Mouse (Mus musculus) hindbrain, embryonic 10.5 days (tissue): ENCODE measurements around the gene Gm21954. TPM values are rescaled to one million over a fixed set of nuclear protein-coding genes. Genes with fewer than 3 reads are reported as not detected.

Experiments used
- DNase-seq: peaks from one replicate; pipeline ENCODE4 v3.0.0-alpha.2; 2017; ENCODE audit warnings: low spot score
- H3K27ac ChIP-seq: fragments of 300-500 bp; sonication (generic); 2 replicates; pipeline ENCODE4 v1.5.1; 2016; ENCODE audit warnings: mild to moderate bottlenecking, moderate library complexity
- H3K27me3 ChIP-seq: fragments of 300-500 bp; sonication (generic); 2 replicates; pipeline ENCODE4 v1.6.1; 2016; ENCODE audit warnings: mild to moderate bottlenecking; ENCODE audit not compliant: poor library complexity, insufficient read depth, severe bottlenecking
- H3K36me3 ChIP-seq: fragments of 300-500 bp; sonication (generic); 2 replicates; pipeline ENCODE4 v1.6.1; 2016; ENCODE audit warnings: mild to moderate bottlenecking, moderate library complexity
- H3K4me1 ChIP-seq: fragments of 300-500 bp; sonication (generic); replicated peaks from 2 replicates; pipeline ENCODE4 v1.6.1; 2016; ENCODE audit warnings: mild to moderate bottlenecking
- H3K4me3 ChIP-seq: fragments of 300-500 bp; sonication (generic); 2 replicates; pipeline ENCODE4 v1.5.1; 2016; ENCODE audit warnings: mild to moderate bottlenecking, moderate library complexity
- H3K9me3 ChIP-seq: fragments of 300-500 bp; sonication (generic); 2 replicates; pipeline ENCODE4 v1.6.1; 2016; ENCODE audit warnings: mild to moderate bottlenecking, moderate library complexity
- WGBS: fragments of 180-500 bp; shearing (Covaris S2); methylation state at CpG from one replicate; pipeline ENCODE4 v1.1.7; 2016; 5-methylcytosine and 5-hydroxymethylcytosine counted together
- polyA plus RNA-seq: library from polyadenylated mRNA; unstranded; fragments of >200 nt; fragmentation: Nextera tagmentation; extraction: Ambion mirVana; gene quantifications from 2 replicates; pipeline ENCODE4 v1.2.1, GENCODE M21; 2016

Gene Gm21954
- not detected in 2 replicates for polyA plus RNA-seq

DNA sequence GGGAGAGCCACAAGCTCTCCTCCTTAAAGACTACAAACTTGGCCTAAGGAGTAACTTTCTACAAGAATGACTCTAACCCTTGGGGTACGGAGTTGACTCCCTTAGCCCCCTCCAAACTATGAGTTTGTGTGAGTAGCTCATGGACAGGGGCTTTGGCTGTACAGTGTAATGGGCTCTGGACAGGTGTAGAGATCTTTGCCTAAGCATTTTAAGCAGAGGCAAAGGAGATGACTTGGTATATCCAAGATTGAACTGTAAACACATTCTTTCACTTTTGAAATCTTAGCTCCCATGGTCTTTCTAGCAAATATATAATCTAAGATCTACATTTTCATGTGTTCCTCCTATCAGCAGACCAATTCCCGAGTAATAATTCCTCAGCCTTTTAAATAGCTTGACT, at the start of gene Gm21954:
Gene Gm21954 (minus strand): TSS at position 101 of the 400 bp plus-strand sequence.
- Histone ChIP-seq H3K27ac (no peak within 1 kb of the TSS), H3K9me3 (no peaks in the 10 kb centered on the region), H3K27me3 (no peaks in the 10 kb centered on the region), H3K4me1 (no peaks in the 10 kb centered on the region; the same call in 1 of the 2 replicates), H3K36me3 (no peaks in the 10 kb centered on the region), H3K4me3 (no peak within 1 kb of the TSS)
- no peak for DNase-seq
- WGBS: 91% methylated on average over 2 of the region's 2 CpGs

DNA sequence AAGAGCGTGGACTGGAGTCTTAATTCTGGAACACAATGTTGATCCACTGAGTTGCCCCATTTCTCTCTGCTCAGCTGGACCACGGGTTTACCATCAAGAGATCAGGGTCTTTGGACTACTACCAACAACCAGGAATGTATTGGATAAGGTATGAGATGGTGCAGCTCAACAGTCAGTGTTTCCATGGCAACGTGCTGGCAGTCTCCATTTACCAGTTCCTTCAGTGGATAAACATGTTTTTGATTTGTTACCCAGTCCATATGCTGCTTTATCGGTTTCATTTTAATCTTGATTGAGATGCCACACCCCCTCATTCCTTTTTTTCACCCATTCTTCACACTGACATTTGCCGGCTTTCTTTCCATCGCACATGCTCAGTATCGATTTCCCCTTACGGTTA, 49.8 kb upstream of the Gm21954 start:
- WGBS: 88% methylated on average over 8 of the region's 8 CpGs
- H3K27ac ChIP-seq: no peak overlapping the region
- no peaks in the 10 kb centered on the region for H3K27me3 ChIP-seq
- H3K36me3 ChIP-seq: no peaks in the 10 kb centered on the region
- no peak for DNase-seq
- no peak overlapping the region for H3K4me3 ChIP-seq
- peaks cover 57% of the 10 kb centered on the region for H3K4me1 ChIP-seq
- H3K9me3 ChIP-seq: no peaks in the 10 kb centered on the region

DNA sequence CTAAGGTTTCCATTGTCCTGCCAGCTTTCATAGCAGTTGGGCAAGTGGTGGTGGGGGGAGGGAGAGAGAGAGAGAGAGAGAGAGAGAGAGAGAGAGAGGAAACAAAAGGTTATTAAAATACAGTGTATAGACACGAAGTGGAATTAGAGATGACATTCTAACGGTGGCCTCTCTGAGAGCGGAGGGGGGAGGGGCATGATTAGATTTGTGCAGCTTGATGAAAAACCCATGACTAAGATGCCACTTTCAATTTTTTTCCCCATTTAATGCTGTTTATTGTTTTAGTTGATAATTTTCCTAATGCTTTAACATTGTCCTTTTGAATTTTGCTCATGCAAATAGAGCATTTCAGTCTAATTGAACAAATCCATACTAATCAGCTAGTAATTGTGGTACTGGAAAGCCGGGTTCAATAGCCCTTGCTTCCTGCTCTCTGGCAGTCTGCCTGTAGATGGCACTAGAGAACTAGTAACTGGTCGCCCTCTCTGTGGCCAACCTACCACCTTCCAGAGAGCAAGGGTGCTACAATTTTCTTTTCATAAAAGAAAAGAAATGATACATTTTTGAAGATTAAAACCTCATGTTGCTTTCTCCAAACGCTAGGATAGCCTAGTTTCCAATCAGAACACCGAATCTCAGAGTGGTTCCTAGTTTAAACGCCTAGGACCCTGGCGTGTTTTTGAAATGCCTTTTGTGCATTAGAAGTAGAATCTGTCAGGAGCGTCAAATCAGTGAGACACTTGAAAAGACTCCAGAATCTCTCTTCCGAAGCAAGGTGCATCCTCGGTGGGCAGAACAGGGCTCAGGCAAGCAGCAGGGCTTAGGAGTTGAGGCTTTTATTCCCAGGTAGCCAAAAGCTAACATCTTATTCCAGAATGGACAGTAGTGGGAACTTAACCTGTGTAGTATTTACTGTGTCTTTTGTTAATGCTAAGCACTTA, 48.5 kb upstream of the Gm21954 start:
- H3K27ac ChIP-seq: peak overlapping the region; percentile 66; the same call in 1 of the 2 replicates
- no peaks in the 10 kb centered on the region for H3K9me3 ChIP-seq
- 27% methylated on average over 12 of the region's 12 CpGs for WGBS
- H3K27me3 ChIP-seq: no peaks in the 10 kb centered on the region
- no peaks in the 10 kb centered on the region for H3K36me3 ChIP-seq
- peak; percentile 71 for DNase-seq
- no peak overlapping the region for H3K4me3 ChIP-seq
- H3K4me1 ChIP-seq: peaks cover 66% of the 10 kb centered on the region

DNA sequence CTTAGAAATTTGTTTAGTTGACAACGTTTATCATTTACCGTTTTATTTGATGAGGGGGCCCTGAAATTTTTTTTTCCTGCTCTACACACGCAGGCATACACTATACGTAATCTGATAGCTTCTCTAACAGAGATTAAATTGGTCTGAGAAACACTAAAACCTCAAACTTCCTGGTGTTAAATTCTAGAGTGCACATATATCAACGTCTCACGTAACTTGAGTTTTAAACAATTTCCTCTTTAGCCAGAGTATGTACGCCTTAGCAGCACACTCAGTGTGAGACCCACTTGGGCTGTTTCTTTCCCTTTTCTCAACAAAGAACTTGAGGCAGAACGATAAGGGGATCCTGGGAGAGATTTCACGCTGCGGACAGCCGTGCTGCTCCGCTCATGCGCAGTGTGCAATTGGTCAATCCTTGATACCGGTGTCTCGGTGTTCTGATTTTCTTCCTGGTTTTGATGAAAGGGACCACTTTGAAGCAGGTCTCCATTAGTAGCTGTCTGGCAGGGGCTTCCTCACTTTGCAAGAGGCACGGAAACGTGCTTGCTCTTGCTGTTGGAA, 45.5 kb upstream of the Gm21954 start:
- H3K27me3 ChIP-seq: no peaks in the 10 kb centered on the region
- no peak overlapping the region for H3K4me3 ChIP-seq
- DNase-seq: no peak
- H3K9me3 ChIP-seq: no peaks in the 10 kb centered on the region
- peak overlapping the region; percentile 35; the same call in 1 of the 2 replicates for H3K27ac ChIP-seq
- 76% methylated on average over 17 of the region's 17 CpGs for WGBS
- peaks cover 41% of the 10 kb centered on the region for H3K4me1 ChIP-seq
- H3K36me3 ChIP-seq: peaks cover 8% of the 10 kb centered on the region; the same call in 1 of the 2 replicates

DNA sequence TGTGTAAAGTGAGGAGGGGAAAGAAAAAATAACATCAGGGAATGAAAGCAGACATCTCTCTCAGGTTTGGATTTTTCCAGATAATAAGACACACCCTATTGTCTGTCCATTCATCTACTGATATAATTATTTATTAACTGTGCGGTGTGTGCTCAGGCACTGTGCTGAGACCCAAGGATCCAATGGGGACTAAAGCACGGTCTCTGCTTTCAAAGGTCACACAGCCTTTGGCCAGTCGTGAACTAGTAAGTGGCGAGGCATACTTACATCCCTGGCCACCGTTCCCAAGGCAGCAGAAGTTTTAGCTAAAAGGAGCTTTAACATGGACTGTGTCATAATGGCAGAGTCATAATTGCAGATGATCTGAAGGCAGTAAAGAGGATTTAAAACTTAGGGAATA, 44.0 kb upstream of the Gm21954 start:
- Histone ChIP-seq H3K36me3 (peaks cover 8% of the 10 kb centered on the region; the same call in 1 of the 2 replicates), H3K4me3 (no peak overlapping the region), H3K27me3 (no peaks in the 10 kb centered on the region), H3K9me3 (no peaks in the 10 kb centered on the region), H3K27ac (no peak overlapping the region), H3K4me1 (peaks cover 35% of the 10 kb centered on the region)
- DNase-seq: no peak
- 61% methylated on average over 5 of the region's 5 CpGs for WGBS

DNA sequence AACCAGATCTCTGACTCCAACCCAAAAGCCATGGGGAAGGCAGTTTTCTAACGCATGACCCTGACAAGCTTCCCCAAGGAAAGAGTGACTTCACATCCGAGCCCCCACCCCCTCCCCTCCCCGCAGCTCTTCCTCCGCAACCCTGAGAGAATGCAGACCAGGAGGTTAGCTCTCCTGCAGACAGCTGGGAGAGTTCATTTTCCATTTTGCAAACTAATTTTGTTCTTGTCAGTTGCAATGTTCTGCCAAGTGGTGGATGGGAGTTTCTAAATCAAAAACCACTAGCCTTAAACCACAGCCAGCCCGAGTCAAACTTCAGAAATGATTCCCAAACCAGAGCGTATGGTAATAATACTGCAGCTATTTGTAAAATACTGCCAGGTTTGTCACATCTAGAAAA, 39.6 kb upstream of the Gm21954 start:
- 79% methylated on average over 6 of the region's 6 CpGs for WGBS
- Histone ChIP-seq H3K4me3 (no peak overlapping the region), H3K4me1 (peaks cover 11% of the 10 kb centered on the region), H3K36me3 (peaks cover 20% of the 10 kb centered on the region), H3K27ac (no peak overlapping the region), H3K9me3 (no peaks in the 10 kb centered on the region), H3K27me3 (no peaks in the 10 kb centered on the region)
- no peak for DNase-seq

DNA sequence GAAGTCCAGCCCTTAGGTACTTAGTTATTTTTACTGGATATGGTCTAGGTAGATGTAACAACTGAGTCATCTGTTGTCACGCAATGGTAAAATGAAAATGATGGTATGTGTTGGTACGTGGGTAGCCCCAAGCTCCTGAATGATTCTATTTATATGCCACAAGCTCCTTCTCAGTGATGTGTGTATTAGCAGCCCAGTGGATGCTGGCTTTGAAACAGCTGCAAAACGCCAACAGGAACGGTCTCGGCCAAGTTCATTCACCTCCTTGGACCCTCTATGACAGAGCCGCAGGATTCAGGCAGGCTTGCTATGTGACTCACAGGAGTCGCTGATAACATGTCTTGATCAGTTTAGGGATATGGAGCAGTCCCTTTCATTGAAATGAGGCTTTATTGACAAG, 38.2 kb upstream of the Gm21954 start:
- Histone ChIP-seq H3K27ac (no peak overlapping the region), H3K4me1 (no peaks in the 10 kb centered on the region), H3K4me3 (no peak overlapping the region), H3K36me3 (peaks cover 25% of the 10 kb centered on the region), H3K9me3 (no peaks in the 10 kb centered on the region), H3K27me3 (no peaks in the 10 kb centered on the region)
- 91% methylated on average over 7 of the region's 7 CpGs for WGBS
- DNase-seq: no peak

DNA sequence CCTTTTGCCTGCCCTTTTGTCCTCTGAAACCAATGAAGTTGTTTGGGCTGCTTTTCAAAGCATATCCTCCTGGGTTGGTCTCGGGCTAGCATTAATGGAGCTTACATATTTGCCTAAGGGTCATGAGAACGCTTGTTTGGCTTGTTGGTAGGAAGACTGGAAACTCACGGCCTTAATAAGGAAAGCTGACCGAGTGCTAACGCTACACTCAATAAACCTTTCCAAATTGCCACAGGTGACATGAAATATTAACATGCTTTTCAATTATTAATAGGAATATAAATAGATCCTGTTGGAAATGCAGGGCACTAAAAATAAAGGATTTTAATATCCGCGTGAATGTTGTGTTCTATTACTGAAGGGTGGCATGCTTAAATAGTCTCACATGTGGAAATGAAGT, 27.3 kb upstream of the Gm21954 start:
- H3K9me3 ChIP-seq: no peaks in the 10 kb centered on the region
- no peaks in the 10 kb centered on the region for H3K27me3 ChIP-seq
- no peak overlapping the region for H3K4me3 ChIP-seq
- no peak for DNase-seq
- no peak overlapping the region for H3K27ac ChIP-seq
- peaks cover 13% of the 10 kb centered on the region for H3K4me1 ChIP-seq
- WGBS: 92% methylated on average over 7 of the region's 7 CpGs
- peaks cover 11% of the 10 kb centered on the region; the same call in 1 of the 2 replicates for H3K36me3 ChIP-seq

DNA sequence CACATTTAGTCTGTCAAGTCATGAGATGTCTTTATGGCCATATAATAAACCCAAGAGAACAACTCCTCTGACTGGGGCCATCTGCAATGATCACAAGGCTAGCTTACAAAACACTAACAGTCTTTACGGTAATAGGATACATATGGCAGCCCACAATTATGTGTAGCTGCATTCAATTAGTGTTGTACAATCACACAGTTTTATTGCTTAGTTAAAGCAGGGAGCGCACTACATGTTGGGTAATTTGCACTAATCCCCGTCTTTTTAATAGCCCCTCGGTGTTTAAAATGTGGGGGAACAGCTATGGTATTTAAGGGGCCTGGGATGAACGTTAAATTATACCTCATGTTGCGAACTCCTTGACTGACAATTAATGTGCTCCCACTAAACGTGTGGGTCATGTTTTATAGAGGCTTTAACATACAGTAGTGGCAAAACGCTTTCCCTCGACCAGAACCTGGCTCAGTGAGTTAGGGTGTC, 24.5 kb upstream of the Gm21954 start:
- WGBS: 80% methylated on average over 9 of the region's 9 CpGs
- H3K4me3 ChIP-seq: no peak overlapping the region
- H3K4me1 ChIP-seq: peaks cover 18% of the 10 kb centered on the region
- H3K9me3 ChIP-seq: no peaks in the 10 kb centered on the region
- H3K27me3 ChIP-seq: no peaks in the 10 kb centered on the region
- peaks cover 5% of the 10 kb centered on the region; the same call in 1 of the 2 replicates for H3K36me3 ChIP-seq
- no peak overlapping the region for H3K27ac ChIP-seq
- no peak for DNase-seq

DNA sequence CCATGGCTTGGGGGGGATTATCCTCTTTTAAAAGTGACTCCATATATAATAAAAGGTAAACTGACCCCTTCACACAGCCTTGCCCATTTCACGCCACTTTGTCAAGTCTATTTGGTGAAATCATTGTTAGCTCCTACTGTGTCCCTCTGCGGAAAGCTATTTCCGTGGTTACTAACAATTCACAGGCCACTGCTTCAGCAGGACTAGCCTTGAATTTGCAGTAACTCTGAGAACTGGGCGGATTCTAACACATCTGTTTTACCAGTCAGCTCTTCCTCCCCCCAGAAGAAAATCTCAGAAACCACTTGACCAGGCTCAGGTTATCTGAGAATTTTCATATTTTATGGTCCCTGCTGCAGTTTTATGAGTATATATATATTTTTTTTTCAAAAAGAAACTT, 23.9 kb upstream of the Gm21954 start:
- no peak for DNase-seq

DNA sequence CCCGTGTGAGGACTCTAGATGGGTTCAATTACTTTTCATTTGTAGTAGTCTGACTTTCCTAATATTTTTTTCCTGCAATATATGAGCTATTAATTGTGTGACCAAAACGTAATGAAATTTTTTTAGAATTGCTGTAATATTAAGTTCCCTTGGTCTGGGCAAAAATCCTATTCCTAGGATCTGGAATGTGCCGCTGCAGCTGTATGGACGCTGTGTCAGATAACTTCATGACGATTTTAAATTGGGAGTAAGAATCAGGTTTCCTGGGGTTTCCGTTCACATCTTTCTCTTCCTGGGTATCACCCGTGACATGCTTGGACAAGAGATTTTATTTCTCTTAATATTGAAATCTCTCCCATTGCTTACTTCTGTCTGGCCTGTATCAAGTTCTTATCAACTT, 23.2 kb upstream of the Gm21954 start:
- 87% methylated on average over 7 of the region's 7 CpGs for WGBS
- Histone ChIP-seq H3K27ac (no peak overlapping the region), H3K9me3 (no peaks in the 10 kb centered on the region), H3K4me3 (no peak overlapping the region), H3K27me3 (no peaks in the 10 kb centered on the region), H3K4me1 (peaks cover 18% of the 10 kb centered on the region), H3K36me3 (peaks cover 6% of the 10 kb centered on the region; the same call in 1 of the 2 replicates)
- no peak for DNase-seq

More for the DNA sequence above, 23.9 kb upstream of the Gm21954 start:
- Histone ChIP-seq H3K27ac (no peak overlapping the region), H3K36me3 (peaks cover 5% of the 10 kb centered on the region; the same call in 1 of the 2 replicates), H3K4me3 (no peak overlapping the region), H3K27me3 (no peaks in the 10 kb centered on the region), H3K9me3 (no peaks in the 10 kb centered on the region), H3K4me1 (peaks cover 18% of the 10 kb centered on the region)
- WGBS: 26% methylated on average over 4 of the region's 4 CpGs

DNA sequence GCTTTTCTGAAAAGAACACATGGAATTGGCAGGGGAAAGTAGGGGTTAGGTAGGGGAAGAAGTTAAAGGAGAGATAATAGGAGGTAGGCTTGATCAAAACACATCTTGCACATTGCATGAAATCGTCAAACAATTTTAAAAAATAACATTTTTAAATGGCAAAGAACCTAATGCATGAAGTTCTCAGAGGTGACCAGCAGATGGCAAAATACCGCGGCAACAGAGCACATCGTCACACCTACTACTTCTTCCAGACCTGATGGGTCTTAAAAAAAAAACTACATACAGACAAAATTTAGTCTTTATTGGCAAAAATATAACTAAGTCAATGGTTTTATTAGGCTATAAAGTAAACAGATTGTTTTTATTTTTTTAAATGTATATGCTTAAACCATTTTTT, 22.3 kb upstream of the Gm21954 start:
- 55% methylated on average over 4 of the region's 4 CpGs for WGBS

DNA sequence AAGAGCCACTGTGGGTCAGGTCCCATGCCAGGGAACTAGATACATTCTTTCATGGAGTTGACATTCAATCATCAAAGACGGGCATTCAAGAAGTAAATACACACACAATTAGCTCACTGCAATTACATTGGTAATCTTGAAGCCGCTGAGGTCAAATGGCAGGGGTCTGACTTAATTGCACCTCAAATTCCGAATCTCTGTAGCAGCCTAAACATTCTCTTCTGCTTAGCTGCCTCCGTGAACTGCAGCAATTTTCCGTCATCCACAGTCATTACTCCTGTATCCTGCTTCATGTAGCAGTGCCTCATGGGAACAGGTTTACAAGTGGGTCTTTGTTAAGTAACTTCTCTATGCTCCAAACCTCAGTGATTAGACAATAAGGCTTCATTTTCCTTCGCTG, 20.0 kb upstream of the Gm21954 start:
- peaks cover 18% of the 10 kb centered on the region for H3K4me1 ChIP-seq
- WGBS: 63% methylated on average over 6 of the region's 6 CpGs
- no peak overlapping the region for H3K27ac ChIP-seq
- no peaks in the 10 kb centered on the region for H3K27me3 ChIP-seq
- DNase-seq: no peak
- peaks cover 8% of the 10 kb centered on the region; the same call in 1 of the 2 replicates for H3K36me3 ChIP-seq
- no peak overlapping the region for H3K4me3 ChIP-seq
- H3K9me3 ChIP-seq: no peaks in the 10 kb centered on the region

More for the DNA sequence above, 22.3 kb upstream of the Gm21954 start:
- Histone ChIP-seq H3K4me1 (peaks cover 18% of the 10 kb centered on the region), H3K36me3 (peaks cover 8% of the 10 kb centered on the region; the same call in 1 of the 2 replicates), H3K27ac (no peak overlapping the region), H3K4me3 (no peak overlapping the region), H3K27me3 (no peaks in the 10 kb centered on the region), H3K9me3 (no peaks in the 10 kb centered on the region)
- DNase-seq: no peak
